ENCODE assay signal across 8 mouse cellular contexts in genomic region chr2:92484256-92485025, GRCm38 (mm10). TPM values are rescaled to one million over a fixed set of nuclear protein-coding genes. Genes with fewer than 3 reads are reported as not detected.
DNase-seq lines count a peak whose midpoint lies in the region; ATAC-seq and TF ChIP-seq lines count a peak whose summit lies in the region.

No protein-coding gene starts in this region.

- no peak for ATAC-seq in heart, postnatal 0 days (ENCODE audit: insufficient read depth, low read depth)
- no peak for ATAC-seq in lung, embryonic 16.5 days (ENCODE audit: low read depth)
- ATAC-seq in stomach, embryonic 16.5 days (ENCODE audit: insufficient read depth, low FRiP score) = no peak

- H3K4me2 ChIP-seq in heart, postnatal 0 days (ENCODE audit: low read depth, low read length) = peak overlapping the region; percentile 59
- H3K4me2 ChIP-seq in lung, embryonic 16.5 days (ENCODE audit: low read depth, low read length) = peak overlapping the region; percentile 36
- H3K4me2 ChIP-seq in stomach, embryonic 16.5 days (ENCODE audit: low read depth, low read length) = peak overlapping the region; percentile 49

- TF ChIP-seq CTCF in heart, postnatal 0 days (IDR thresholded peaks at IDR 0.05; ENCODE audit: low read depth) = no peak

- no peaks in the 10 kb centered on the region for H3K4me1 ChIP-seq in heart, postnatal 0 days (ENCODE audit: control insufficient read depth, insufficient read depth)
- peaks cover 26% of the 10 kb centered on the region for H3K4me1 ChIP-seq in hindbrain, embryonic 10.5 days (replicated peaks)
- no peaks in the 10 kb centered on the region; the same call in 1 of the 2 replicates for H3K4me1 ChIP-seq in lung, embryonic 16.5 days (replicated peaks; ENCODE audit: control insufficient read depth, insufficient read depth, low read length)
- H3K4me1 ChIP-seq in stomach, embryonic 16.5 days (ENCODE audit: control insufficient read depth, insufficient read depth, low read length) = peaks cover 7% of the 10 kb centered on the region; the same call in 1 of the 2 replicates

- DNase-seq in heart, postnatal 0 days (ENCODE audit: low spot score) = no peak
- no peak for DNase-seq in heart, adult 18-20 months
- peak; percentile 28 for DNase-seq in NIH3T3 (ENCODE audit: low read depth)
- peak; percentile 13 for DNase-seq in hindbrain, embryonic 10.5 days (ENCODE audit: low spot score)
- no peak for DNase-seq in urinary bladder, postnatal 4 days (ENCODE audit: low spot score in 2 of 2)
- no peak for DNase-seq in left cerebral cortex, postnatal 10 days (ENCODE audit: extremely low spot score in 1 of 2, low spot score in 2 of 2)

- intact Hi-C loops in left cerebral cortex, postnatal 10 days (cut with DNase I) = loop anchor here (5.0 to 10.0 kb wide), 3 partner anchors 210 to 353 kb away; no protein-coding TSS in a partner anchor

- H3K27ac ChIP-seq in heart, postnatal 0 days (ENCODE audit: low read depth) = no peak overlapping the region
- H3K27ac ChIP-seq in hindbrain, embryonic 10.5 days = no peak overlapping the region
- H3K27ac ChIP-seq in lung, embryonic 16.5 days (ENCODE audit: low read length) = no peak overlapping the region
- H3K27ac ChIP-seq in stomach, embryonic 16.5 days (ENCODE audit: low read length) = 0 out of 2 replicates have a peak overlapping the region, but pooled peaks have one; percentile 17

- H3K27me3 ChIP-seq in heart, postnatal 0 days (ENCODE audit: control insufficient read depth, insufficient read depth, low read length) = peaks cover 12% of the 10 kb centered on the region
- H3K27me3 ChIP-seq in hindbrain, embryonic 10.5 days (ENCODE audit: insufficient read depth, poor library complexity, severe bottlenecking) = peaks cover 52% of the 10 kb centered on the region
- H3K27me3 ChIP-seq in lung, embryonic 16.5 days (ENCODE audit: control insufficient read depth, insufficient read depth, low read depth, low read length) = peaks cover 28% of the 10 kb centered on the region
- H3K27me3 ChIP-seq in stomach, embryonic 16.5 days (ENCODE audit: control insufficient read depth, insufficient read depth, low read length) = peaks cover 19% of the 10 kb centered on the region; the same call in 1 of the 2 replicates

- no peaks in the 10 kb centered on the region for H3K36me3 ChIP-seq in heart, postnatal 0 days (replicated peaks; ENCODE audit: control insufficient read depth, insufficient read depth, low read length)
- no peaks in the 10 kb centered on the region for H3K36me3 ChIP-seq in hindbrain, embryonic 10.5 days
- no peaks in the 10 kb centered on the region for H3K36me3 ChIP-seq in lung, embryonic 16.5 days (ENCODE audit: control insufficient read depth, insufficient read depth, low read length)
- no peaks in the 10 kb centered on the region for H3K36me3 ChIP-seq in stomach, embryonic 16.5 days (ENCODE audit: control insufficient read depth, insufficient read depth, low read length)

- no peaks in the 10 kb centered on the region for H3K9me3 ChIP-seq in heart, postnatal 0 days (replicated peaks; ENCODE audit: control insufficient read depth, low read length)
- no peaks in the 10 kb centered on the region for H3K9me3 ChIP-seq in hindbrain, embryonic 10.5 days
- no peaks in the 10 kb centered on the region for H3K9me3 ChIP-seq in lung, embryonic 16.5 days (ENCODE audit: control insufficient read depth, low read length)
- H3K9me3 ChIP-seq in stomach, embryonic 16.5 days (replicated peaks; ENCODE audit: control insufficient read depth, low read length) = no peaks in the 10 kb centered on the region

- no peak for TF ChIP-seq EP300 in heart, postnatal 0 days (IDR thresholded peaks at IDR 0.05; ENCODE audit: low read depth)

- H3K4me3 ChIP-seq in heart, postnatal 0 days (ENCODE audit: low read depth, low read length) = peak overlapping the region; percentile 37
- H3K4me3 ChIP-seq in hindbrain, embryonic 10.5 days = peak overlapping the region; percentile 20
- H3K4me3 ChIP-seq in lung, embryonic 16.5 days (ENCODE audit: low read length) = peak overlapping the region; percentile 28
- H3K4me3 ChIP-seq in stomach, embryonic 16.5 days (replicated peaks; ENCODE audit: low read length) = peak overlapping the region; percentile 35

- no peak overlapping the region for H3K9ac ChIP-seq in heart, postnatal 0 days (replicated peaks; ENCODE audit: low read depth, low read length)
- H3K9ac ChIP-seq in lung, embryonic 16.5 days (ENCODE audit: low read length) = no peak overlapping the region
- H3K9ac ChIP-seq in stomach, embryonic 16.5 days (ENCODE audit: low read length) = no peak overlapping the region

- 24% methylated on average over 23 of the region's 23 CpGs for WGBS in heart, postnatal 0 days
- WGBS in hindbrain, embryonic 10.5 days = 31% methylated on average over 23 of the region's 23 CpGs
- 28% methylated on average over 23 of the region's 23 CpGs for WGBS in lung, embryonic 16.5 days
- WGBS in stomach, embryonic 16.5 days = 31% methylated on average over 23 of the region's 23 CpGs

RNA-seq across cellular contexts. Expression of gene Slc35c1, which starts 24.1 kb away (rescaled TPM):
- total RNA-seq in heart, postnatal 0 days (2014; rRNA removed; ENCODE audit: low replicate concordance) = 2.7 and 4.6 TPM in 2 replicates
- polyA plus RNA-seq in heart, postnatal 0 days (2015; fragmentation: Nextera tagmentation; extraction: Ambion mirVana) = 5.0 and 5.1 TPM in 2 replicates
- 1 to 10 TPM; 5.4 to 6.0 TPM for total RNA-seq in heart, adult 18-20 months (2021)
- 13.8 and 14.0 TPM in 2 replicates for polyA plus RNA-seq in hindbrain, embryonic 10.5 days (2016; fragmentation: Nextera tagmentation; extraction: Ambion mirVana)
- polyA plus RNA-seq in lung, embryonic 16.5 days (2015; fragmentation: Nextera tagmentation; extraction: Ambion mirVana) = 18.7 and 19.6 TPM in 2 replicates
- 34.5 and 40.4 TPM in 2 replicates for polyA plus RNA-seq in stomach, embryonic 16.5 days (2015; fragmentation: Nextera tagmentation; extraction: Ambion mirVana)
- total RNA-seq in left cerebral cortex, postnatal 10 days (2021) = 10 to 100 TPM; 22.2 to 24.2 TPM

RNA-seq across cellular contexts. Expression of gene Cry2, which starts 50.6 kb away (rescaled TPM):
- 9.5 and 15.3 TPM in 2 replicates for total RNA-seq in heart, postnatal 0 days (2014; rRNA removed; ENCODE audit: low replicate concordance)
- polyA plus RNA-seq in heart, postnatal 0 days (2015; fragmentation: Nextera tagmentation; extraction: Ambion mirVana) = 14.0 and 17.3 TPM in 2 replicates
- total RNA-seq in heart, adult 18-20 months (2021) = 10 to 100 TPM; 15.4 to 16.7 TPM
- polyA plus RNA-seq in hindbrain, embryonic 10.5 days (2016; fragmentation: Nextera tagmentation; extraction: Ambion mirVana) = 26.0 and 31.7 TPM in 2 replicates
- 28.8 and 29.8 TPM in 2 replicates for polyA plus RNA-seq in lung, embryonic 16.5 days (2015; fragmentation: Nextera tagmentation; extraction: Ambion mirVana)
- polyA plus RNA-seq in stomach, embryonic 16.5 days (2015; fragmentation: Nextera tagmentation; extraction: Ambion mirVana) = 23.4 and 26.5 TPM in 2 replicates
- 100 to 1,000 TPM; 108 to 109 TPM for total RNA-seq in left cerebral cortex, postnatal 10 days (2021)

Comparison
In these comparisons a context has a peak if more than half of its experiments do, and no peak if none do; other contexts are left out.
1. DNase-seq: peak in NIH3T3 (single experiment) and hindbrain, embryonic 10.5 days (single experiment); none in heart, postnatal 0 days (single experiment), heart, adult 18-20 months (0 of 2), urinary bladder, postnatal 4 days (0 of 2) and left cerebral cortex, postnatal 10 days (0 of 2).
2. Peak in every context shown above with its lines, with median percentiles within 50 percentile points of each other: H3K4me2 ChIP-seq and H3K4me3 ChIP-seq.